Mouse (Mus musculus) left cerebral cortex, adult 18-20 months (tissue): ENCODE measurements around the gene Pawr. TPM values are rescaled to one million over a fixed set of nuclear protein-coding genes. Genes with fewer than 3 reads are reported as not detected.
"Not testable (repeated sequence)": the region's sequence is repeated elsewhere in the genome, so short reads cannot be mapped to it uniquely, and the experiment has no call there.

Experiments used
- DNase-seq, 2 experiments: peaks; one replicate each; pipeline ENCODE4 v3.0.0; 2021 to 2022; ENCODE audit warnings: low spot score in 2 of 2, mixed read lengths in 1 of 2
- total RNA-seq, 2 experiments: library from RNA; stranded (reverse); gene quantifications; 2 replicates each; pipeline ENCODE4 v1.2.3; 2021

The Pawr gene
- total RNA-seq, 2 experiments from 2014 or later = 3.7 to 3.8 TPM

- DNase-seq = no peak
Measured at GRCm38 (mm10) chr10:108433976-108434375, 102.1 kb downstream of the Pawr start.

- peak; percentile 23 to 30 for DNase-seq
Measured at GRCm38 (mm10) chr10:108435616-108436015, 103.7 kb downstream of the Pawr start.

- no peak for DNase-seq
Measured at GRCm38 (mm10) chr10:108436365-108436764, 104.4 kb downstream of the Pawr start.

GRCm38 (mm10) chr10:108440251-108440650 lies 108.3 kb downstream of the Pawr start:
- DNase-seq = not testable (repeated sequence)

GRCm38 (mm10) chr10:108443931-108444876 lies 112.3 kb downstream of the Pawr start:
- DNase-seq = no peak

GRCm38 (mm10) chr10:108445123-108445522 lies 113.2 kb downstream of the Pawr start:
- DNase-seq = no peak

GRCm38 (mm10) chr10:108445606-108446005 lies 113.7 kb downstream of the Pawr start:
- DNase-seq = no peak

- DNase-seq = peak; percentile 58 to 66
Measured at GRCm38 (mm10) chr10:108446041-108446931, 114.4 kb downstream of the Pawr start.

- no peak for DNase-seq
Measured at GRCm38 (mm10) chr10:108447211-108447610, 115.3 kb downstream of the Pawr start.

- DNase-seq = no peak
Measured at GRCm38 (mm10) chr10:108448421-108448820, 116.5 kb downstream of the Pawr start.

GRCm38 (mm10) chr10:108450401-108450800 lies 118.5 kb downstream of the Pawr start:
- DNase-seq = no peak

- DNase-seq = peak in 1 of 2 experiments; percentile 12
Measured at GRCm38 (mm10) chr10:108451516-108451915, 119.6 kb downstream of the Pawr start.

GRCm38 (mm10) chr10:108452421-108452820 lies 120.5 kb downstream of the Pawr start:
- DNase-seq = no peak

- no peak for DNase-seq
Measured at GRCm38 (mm10) chr10:108453561-108453960, 121.6 kb downstream of the Pawr start.

GRCm38 (mm10) chr10:108454691-108455117 lies 122.8 kb downstream of the Pawr start:
- peak; percentile 72 to 77 for DNase-seq

GRCm38 (mm10) chr10:108455204-108455603 lies 123.3 kb downstream of the Pawr start:
- no peak for DNase-seq

GRCm38 (mm10) chr10:108455883-108456282 lies 124.0 kb downstream of the Pawr start:
- DNase-seq = no peak

- peak in 1 of 2 experiments; percentile 9 for DNase-seq
Measured at GRCm38 (mm10) chr10:108457054-108457453, 125.1 kb downstream of the Pawr start.

GRCm38 (mm10) chr10:108461862-108462261 lies 129.9 kb downstream of the Pawr start:
- DNase-seq = no peak
